Mouse (Mus musculus): ENCODE measurements at regions not wholly inside any gene's neighbourhood (a gene's known extent, or its start where the extent isn't known, plus 50 kb on each side); places are given as distances from the start of the nearest gene placed in this dataset.

DNA sequence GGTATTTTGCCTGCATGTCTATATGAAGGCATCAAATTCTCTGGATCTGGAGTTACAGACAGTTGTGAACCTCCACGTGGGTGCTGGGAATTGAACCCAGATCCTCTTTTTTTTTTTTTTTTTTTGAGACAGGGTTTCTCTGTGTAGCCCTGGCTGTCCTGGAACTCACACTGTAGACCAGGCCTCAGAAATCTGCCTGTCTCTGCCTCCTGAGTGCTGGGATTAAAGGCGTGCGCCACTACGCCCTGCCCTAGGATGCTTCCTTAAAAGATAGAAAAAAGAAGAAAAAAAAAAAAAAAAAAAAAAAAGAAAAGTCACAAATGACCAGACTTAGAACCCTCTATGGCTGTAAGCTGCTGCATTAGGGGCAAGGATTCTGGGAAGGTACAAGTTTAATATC, 111.6 kb downstream of the Sox2 start:
- no peak for DNase-seq (ENCODE audit: extremely low spot score, low spot score)

DNA sequence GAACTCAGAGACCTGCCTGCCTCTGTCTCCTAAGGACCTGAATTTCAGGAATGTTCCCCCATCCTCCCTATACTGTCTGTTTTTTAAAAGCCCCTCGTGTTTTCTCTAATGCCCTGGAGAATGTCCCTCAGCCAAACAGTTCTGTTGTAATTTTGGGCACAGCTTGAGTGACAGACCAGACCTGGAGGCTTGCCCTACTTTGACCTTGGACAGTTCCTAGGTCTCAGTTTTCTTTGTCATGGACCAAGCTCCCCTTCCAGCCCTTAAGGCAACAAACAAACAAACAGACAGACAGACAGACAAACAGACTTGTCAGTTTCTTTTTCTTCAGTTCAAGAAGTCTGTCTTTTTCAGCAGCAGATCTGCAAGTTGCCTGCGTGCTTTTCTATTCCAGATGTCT, 114.4 kb downstream of the Sox2 start:
- DNase-seq (ENCODE audit: extremely low spot score, low spot score): no peak

DNA sequence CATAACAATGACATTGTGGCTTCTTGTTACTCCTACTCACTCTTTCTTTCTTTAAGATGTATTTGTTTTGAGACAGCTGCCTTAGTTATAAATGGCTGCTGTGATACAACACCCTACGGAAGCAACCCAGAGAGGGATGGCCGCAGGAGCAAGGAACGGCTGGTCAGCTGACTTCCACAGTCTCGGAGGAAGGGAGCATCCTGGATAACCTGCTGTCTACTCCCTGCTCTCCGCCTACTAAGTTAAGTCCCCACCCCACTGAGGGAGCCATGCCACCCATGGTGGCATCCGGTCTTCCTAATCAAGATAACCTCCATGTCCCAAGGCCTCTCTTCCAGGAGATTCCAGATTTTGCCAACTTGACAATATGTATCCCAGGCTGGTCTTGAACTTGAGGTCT, 114.9 kb downstream of the Sox2 start:
- no peak for DNase-seq (ENCODE audit: extremely low spot score, low spot score)

DNA sequence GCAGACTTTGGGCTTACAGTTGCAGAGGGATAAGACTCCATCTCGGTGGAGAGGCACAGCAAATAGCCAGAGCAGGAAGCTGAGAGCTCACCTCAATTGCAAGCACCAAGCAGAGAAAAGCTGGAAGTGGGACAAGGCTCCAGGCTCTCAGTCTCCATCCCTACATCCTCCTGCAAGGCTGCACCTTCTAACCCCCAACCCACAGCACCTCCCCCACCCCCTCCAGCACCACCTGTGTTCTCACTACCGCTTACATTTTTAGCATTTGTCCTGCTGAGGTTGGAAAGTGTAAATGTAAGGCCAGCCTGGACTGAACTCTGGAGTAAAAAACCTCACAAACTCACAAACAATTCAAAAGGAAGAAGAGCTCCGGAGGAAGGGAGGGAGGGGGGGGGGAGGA, 119.6 kb downstream of the Sox2 start:
- no peak for DNase-seq (ENCODE audit: extremely low spot score, low spot score)

DNA sequence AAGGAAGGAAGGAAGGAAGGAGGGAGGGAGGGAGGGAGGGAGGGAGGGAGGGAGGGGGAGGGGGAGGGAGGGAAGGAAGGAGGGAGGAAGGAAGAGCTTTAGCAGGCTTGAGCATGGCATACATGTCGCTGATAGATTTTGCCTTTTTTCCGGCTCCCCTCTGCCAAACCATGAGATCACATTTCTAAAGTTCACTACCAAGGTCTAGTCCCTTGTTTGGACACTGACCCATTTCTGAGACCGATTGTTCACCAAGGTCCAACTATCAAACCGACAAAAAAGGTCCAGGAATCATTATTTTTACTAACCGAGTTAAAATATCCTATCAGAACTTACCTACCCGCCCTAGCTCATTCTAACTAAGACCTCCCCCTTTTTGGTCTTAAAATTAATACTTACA, 120.1 kb downstream of the Sox2 start:
- no peak for DNase-seq (ENCODE audit: extremely low spot score, low spot score)

DNA sequence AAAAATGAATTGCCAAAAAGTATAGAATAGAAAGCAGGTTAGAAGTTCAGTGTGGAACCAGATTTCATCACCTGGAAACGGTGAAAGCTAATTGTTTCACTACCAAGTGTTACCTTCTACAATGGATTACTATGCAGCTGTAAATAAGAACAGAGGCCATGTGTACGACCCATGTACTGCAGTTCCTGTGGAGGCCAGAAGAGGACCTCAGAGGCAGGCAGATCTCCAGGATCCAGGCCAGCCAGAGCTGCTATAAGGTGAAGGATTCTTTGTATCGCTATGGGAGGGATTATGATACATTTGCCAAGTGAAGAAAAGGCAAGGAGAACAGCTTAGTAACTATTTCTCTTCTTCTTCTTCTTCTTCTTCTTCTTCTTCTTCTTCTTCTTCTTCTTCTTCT, 121.8 kb downstream of the Sox2 start:
- DNase-seq (ENCODE audit: extremely low spot score, low spot score): no peak

DNA sequence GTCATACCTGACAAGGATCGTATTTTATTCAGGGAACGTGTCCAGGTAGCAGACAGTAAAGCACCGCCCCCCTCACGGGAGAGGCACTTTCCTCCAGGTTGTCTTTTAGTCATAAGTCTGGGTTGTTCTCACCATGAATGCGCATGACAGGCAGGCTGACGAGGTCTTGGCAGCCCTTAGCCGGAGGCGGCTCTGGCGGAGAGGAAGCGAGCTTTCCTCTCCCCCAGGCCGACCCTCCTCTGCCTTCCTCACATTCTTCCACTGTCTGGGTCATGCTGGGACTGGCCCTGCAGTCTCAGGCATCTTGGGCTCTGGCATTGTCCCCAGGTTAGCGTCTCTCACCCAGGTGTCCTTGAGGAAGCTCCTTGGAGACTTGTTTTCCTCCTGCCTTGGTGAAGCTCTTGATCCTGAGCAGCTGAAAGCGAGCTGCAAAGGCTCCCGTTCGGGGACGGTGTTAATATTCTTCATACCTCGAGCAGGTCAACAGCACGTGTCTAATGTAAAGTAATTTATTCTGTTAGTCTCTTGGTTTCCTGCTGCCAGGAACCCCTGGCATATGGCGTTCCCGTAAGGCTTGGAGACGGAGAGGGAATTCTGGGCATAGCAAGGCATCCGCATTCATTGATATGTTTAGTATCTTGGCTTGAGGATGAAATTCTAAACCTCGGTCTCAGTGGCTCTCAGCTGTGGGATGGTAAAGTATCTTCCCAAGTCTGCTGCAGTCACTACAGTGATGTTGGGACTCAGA, 123.6 kb downstream of the Sox2 start:
- no peak for DNase-seq (ENCODE audit: extremely low spot score, low spot score)

DNA sequence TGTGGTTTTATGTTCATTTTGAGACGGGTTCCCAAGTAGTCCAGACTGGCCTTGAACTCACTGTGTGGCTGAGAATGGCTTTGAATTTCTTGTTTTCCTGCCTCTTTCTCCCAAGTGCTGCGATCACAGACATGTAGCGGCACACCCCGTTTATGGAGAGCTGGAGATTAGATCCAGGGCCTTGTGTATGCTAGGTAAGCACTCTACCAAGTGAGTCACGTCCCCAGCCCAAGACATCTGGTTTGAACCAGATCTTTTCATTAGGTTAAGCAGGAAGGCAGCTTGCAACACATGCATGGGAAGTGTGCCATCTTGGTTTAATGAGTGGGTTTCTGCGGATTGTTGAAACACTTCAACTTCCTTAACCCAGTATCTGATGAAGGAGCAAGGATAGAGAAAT, 131.6 kb downstream of the Sox2 start:
- DNase-seq (ENCODE audit: extremely low spot score, low spot score): no peak

DNA sequence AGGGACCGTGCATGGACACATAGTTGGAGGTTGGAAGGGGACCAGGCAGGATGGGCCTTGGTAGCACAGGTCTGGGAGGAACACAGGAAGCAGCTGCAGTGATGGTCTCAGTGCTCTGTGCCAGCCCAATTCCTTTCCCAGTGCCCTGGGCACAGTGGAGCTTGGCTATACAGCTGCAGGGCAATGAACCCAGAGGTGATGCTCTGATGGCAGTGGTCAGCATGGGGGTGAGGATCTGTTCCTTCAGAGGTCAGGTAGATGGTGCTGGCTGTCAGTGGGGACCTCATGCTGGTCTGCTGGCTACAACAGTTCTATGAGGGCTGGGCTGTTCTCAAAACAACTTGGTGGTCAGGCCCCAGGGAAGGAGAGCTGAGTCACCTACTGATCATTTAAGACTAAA, 133.2 kb downstream of the Sox2 start:
- DNase-seq (ENCODE audit: extremely low spot score, low spot score): no peak

DNA sequence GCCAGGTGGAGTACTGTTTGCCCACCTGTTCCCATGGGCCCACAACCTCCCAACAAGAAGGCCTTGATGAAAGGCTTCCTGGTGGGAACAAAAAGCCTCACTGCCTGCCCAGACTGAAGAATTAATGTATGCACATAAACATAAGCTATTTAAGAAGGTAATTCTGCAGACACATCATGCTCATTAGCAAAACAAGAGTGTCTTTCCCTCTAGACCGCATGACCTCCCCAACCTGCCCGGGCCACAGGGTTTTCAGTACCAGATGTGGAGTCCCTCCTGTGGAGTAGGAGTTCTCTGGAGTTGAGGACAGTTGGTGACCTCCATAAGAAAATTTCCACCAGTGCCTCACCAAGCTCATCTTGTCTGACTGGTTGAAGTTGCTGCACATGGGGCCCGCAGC, 137.0 kb downstream of the Sox2 start:
- no peak for DNase-seq (ENCODE audit: extremely low spot score, low spot score)

DNA sequence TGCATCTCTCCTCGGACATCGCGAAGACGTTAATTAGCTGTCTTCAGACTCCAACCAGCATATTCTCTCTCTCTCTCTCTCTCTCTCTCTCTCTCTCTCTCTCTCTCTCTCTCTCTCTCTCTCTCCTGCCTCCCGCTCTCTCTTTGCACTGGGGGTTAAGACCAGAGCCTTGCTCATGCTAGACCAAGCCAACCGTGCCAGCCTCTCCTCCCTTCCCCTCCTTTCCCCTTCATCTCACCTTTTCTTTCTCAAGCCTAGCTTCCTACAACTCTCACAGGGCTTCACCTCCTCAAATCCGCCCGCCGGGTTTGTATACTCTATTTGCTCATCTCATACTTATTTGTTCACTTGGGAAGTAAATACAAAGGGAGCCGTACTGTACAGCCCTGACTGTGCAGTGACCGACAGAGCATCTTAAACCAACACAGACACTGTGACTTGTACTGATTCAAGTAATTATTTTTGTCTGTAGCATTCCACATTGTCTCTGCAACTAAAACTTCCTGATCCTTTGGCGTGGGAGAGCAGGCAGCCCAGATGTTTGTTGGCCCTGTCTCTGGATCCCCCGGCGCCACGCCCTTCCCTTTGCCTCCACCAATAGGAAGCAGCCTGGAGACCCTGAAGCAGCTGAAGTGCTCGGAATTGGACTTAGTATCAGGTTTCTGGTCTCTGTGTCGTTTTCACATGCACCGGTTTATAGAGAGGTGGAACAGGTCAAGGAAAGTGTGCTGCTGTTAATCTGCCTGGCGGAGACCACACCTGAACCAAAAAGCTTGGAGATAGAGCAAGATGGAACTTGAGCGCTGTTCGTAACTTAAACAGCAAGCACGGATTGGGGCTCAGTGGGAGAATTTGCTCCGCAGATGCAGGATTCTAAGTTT, 145.1 kb downstream of the Sox2 start:
- DNase-seq (ENCODE audit: extremely low spot score, low spot score): peak; percentile 72

DNA sequence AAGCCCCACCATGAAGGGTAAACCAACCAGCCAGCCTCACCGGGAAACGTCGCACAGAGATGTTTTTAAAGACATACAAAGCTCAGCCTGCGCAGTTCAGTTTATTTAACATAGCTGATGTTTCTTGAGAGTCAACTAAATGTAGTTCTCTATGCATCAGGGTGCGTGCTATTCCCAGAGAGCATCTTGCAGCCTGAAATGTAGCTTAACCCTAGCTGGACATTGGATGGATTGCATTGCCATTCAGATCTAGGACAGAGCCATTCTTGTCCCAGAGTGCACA, 145.7 kb downstream of the Sox2 start:
- DNase-seq (ENCODE audit: extremely low spot score, low spot score): no peak

DNA sequence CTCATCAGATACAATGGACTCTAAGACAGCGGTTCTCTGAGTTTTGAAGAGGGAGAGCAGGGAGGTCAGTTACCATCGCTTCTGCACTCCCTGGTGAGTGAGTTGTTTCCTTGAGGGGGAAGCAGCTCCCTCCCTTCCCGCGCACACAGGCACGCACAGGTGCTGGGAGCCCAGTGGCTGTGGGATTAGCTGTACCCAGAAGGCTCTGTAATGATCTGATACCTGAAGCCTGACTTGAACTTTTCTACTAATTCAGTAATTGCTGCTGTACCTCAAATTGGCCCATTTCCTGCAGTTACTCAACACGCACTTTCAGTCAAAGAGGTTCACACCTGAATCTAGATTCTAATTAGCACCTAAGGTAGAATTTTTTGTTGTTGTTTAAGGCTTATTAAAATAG, 158.6 kb downstream of the Sox2 start:
- no peak for DNase-seq (ENCODE audit: extremely low spot score, low spot score)

DNA sequence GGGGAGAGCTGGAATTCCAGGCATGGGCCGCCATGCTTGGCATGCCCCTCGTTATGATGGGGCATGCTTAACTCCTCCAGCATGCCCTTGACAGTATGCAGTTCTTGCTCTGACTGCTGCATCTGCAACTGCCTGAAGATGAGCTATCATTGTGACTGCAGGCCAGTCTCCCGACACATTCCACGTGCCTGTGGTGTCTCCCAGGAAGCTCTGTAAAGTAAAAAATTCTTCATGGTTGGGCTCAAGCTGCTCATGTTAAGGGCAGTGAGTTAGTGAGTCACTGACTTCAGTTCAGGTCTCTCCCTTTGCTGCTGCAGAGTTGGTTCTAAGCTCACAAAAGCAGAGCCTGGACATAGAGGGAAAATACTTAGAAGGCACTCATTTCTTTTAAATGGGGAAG, 161.5 kb downstream of the Sox2 start:
- no peak for DNase-seq (ENCODE audit: extremely low spot score, low spot score)

DNA sequence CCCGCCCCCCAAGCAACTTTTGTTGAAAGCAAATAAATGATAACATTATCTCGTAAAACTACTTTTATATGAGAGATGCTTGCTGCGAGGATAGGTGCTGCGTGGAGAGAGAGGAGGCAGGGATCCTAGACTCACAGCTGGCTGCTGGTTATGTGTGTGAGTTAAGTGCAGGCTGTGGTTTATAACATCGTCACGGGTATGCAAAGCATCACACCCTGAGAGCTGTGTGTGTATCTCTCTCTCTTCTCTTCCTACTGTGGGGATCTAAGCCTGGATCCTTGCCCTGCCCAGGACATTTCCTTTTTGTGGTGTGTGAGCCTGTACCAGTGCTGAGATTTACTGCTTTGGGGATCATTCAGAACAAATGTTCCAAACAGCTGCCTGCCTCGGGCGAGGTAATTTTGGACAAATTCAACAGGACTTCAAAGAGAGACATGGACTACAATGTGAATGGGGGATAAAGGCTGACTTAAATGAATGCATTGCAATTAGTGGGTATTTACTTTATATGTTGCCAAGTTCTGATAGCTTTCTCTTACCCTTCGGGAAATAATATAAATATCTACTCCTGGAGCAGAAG, 162.9 kb downstream of the Sox2 start:
- no peak for DNase-seq (ENCODE audit: extremely low spot score, low spot score)

DNA sequence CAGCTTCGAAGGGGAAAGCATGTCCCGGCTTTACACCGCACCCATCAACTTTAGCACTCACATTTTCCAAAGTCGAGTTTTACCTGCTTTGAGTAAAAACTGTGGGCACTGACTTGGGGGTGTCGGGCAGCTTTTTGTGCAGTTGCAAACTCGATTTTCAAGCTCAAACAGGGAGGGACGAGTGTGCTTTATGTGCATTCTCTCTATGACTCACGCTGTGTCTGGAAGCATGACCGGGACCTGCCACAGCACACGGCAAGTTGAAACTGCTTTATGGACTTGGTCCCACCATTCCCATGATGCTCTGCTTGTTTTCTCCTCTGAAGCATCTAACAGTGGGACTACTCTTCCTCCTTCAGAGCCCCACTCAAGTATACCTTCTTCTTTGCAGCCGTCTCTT, 174.8 kb downstream of the Sox2 start:
- DNase-seq (ENCODE audit: extremely low spot score, low spot score): no peak

DNA sequence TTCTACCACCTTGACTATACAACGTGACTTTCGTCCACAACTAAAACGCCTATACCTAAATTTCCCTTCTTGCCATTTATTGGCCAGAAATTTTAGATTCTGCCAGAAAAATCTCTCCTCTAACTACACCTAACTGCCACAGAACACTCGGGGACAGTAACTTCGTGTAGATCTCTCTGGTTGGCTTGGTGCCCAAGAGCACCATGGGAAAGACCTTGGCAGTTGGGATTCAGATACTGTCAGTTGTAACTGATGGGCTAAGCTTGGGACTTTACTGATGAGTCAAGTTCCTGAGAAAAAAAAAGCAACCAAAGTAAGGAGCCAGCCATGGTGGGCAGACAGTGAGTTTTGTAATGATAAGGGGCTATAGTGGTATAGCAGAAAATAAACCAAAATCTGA, 176.2 kb downstream of the Sox2 start:
- no peak for DNase-seq (ENCODE audit: extremely low spot score, low spot score)

DNA sequence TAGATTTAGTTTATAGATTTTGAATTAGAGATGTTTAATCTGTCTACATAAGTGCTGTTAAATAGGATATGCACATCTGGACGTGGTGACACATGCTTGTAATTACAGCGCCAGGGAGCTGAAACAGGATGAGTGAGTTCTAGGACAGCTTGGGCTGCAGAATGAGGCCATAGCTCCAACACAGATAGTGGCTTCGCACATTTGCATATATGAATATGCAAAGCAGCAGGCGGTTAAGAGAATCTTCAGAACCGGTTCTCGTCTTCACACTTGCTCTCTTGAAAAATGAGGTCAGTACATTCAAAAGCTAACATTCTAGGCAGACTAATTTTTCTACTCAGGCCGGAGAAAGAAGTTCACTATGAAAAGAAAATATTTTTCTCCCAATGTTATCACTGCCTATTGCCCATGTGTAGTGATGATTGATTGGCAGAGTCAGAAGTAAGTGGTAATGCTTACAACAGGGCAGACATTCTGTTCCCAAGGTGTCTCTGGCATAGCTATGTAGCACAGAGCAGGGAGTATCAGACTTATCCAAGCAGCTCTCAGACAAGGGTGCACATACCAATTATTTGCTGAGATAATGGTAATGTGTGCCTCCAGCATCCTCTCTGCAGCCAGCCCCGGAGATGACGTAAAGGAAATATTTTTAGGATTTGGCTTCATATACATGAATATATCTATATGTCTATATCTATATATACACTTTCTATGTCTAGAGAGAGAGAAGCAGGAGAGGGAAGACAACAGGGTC, 178.4 kb downstream of the Sox2 start:
- no peak for DNase-seq (ENCODE audit: extremely low spot score, low spot score)

DNA sequence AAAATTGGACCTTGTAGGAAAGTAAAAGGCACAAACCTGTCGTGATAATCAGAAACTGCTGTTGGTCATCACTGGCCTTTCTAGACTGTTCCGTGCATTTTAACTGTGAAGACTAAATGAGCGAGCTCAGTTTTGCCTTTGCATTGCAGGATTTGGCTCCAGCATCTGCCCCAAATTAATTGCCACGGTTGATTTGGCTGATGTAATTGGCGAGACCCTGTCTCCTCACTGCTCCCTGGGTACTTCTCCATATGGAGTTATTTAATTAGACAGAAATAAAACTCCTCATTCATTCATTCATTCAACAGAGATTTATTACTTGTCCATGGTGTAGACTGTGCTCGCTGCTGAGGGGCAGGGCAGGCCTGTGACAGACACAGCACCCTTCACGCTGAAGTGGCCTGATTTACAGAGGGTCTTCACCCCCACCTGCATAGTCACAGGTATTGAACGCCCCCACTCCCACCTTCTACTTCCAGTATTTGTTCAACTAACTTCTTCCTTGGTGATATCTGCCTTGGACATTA, 186.6 kb downstream of the Sox2 start:
- no peak for DNase-seq (ENCODE audit: extremely low spot score, low spot score)

DNA sequence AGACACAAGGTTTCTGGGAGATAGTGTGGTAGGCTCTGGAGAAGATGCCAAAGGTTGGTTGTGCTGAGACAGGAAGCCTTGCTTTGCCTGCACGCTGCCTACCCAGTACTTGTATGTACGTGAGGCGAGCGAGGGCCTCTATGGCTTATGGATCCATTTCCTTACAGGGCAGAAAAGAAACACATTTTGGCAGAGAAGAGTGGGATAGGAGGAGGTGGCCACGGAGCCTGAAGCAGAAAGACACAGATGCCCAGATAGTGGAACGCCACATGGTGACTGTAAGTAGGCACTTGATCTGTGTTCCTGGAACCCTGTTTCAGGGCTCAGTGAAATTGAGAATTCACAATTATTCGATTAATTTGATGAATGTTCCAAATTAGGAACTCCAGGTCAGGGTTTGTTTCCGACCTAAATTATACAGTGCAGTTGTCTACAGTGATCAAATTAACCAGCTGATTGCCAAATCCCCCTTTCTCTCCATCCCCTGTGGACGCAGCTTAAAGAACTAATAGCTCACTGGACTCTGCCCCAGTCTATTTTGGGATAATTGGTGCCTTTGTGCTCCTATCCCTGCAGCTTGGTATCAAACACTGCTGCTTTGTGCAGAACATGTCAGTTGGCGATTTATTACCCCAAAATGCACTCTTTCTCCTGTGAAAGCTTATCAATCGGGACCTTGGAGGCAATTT, 187.6 kb downstream of the Sox2 start:
- no peak for DNase-seq (ENCODE audit: extremely low spot score, low spot score)

Data from neural tube, embryonic 10.5 days (tissue).